Mouse (Mus musculus) ovary, adult 18-20 months (tissue): Measurements from ENCODE around the gene Pik3ca.

Experiments used
- DNase-seq: peaks from one replicate; pipeline ENCODE4 v3.0.0; 2022; ENCODE audit warnings: low spot score, mixed read lengths

The Pik3ca gene

GRCm38 (mm10) chr3:32496711-32497070, 99.2 kb downstream of the Pik3ca start:
- no peak for DNase-seq

GRCm38 (mm10) chr3:32500346-32500745, 102.9 kb downstream of the Pik3ca start:
- no peak for DNase-seq

GRCm38 (mm10) chr3:32505841-32506240, 108.4 kb downstream of the Pik3ca start:
- no peak for DNase-seq

- no peak for DNase-seq
Measured at GRCm38 (mm10) chr3:32506366-32507225, 109.1 kb downstream of the Pik3ca start.

- DNase-seq = no peak
Measured at GRCm38 (mm10) chr3:32508666-32509324, 111.3 kb downstream of the Pik3ca start.

- no peak for DNase-seq
Measured at GRCm38 (mm10) chr3:32509496-32510374, 112.3 kb downstream of the Pik3ca start, which contains the start of gene Zfp639. Zfp639 (plus strand) TSS chr3:32510259.

GRCm38 (mm10) chr3:32510375-32511190, 113.1 kb downstream of the Pik3ca start:
- DNase-seq = peak; percentile 94

- DNase-seq = no peak
Measured at GRCm38 (mm10) chr3:32511191-32511550, 113.7 kb downstream of the Pik3ca start.

GRCm38 (mm10) chr3:32512686-32513284, 115.3 kb downstream of the Pik3ca start:
- no peak for DNase-seq

GRCm38 (mm10) chr3:32513528-32513927, 116.1 kb downstream of the Pik3ca start:
- DNase-seq = no peak
